Mouse (Mus musculus) left cerebral cortex, adult 8-10 months (tissue): ENCODE measurements around the gene Cflar. TPM values are rescaled to one million over a fixed set of nuclear protein-coding genes. Genes with fewer than 3 reads are reported as not detected.
A peak's percentile ranks its signal among the peaks of the same experiment; 100 is the strongest.
"Not testable (repeated sequence)": the region's sequence is repeated elsewhere in the genome, so short reads cannot be mapped to it uniquely, and the experiment has no call there.

Experiments
- DNase-seq, 2 experiments: peaks; one replicate each; pipeline ENCODE4 v3.0.0; 2022; ENCODE audit warnings: low spot score in 2 of 2
- total RNA-seq, 4 experiments: library from RNA; stranded (reverse); gene quantifications; 2 replicates each; pipeline ENCODE4 v1.2.4; 2022

Cflar gene
- total RNA-seq, 4 experiments from 2014 or later = 22.7 to 37.5 (median 25.6) TPM

GRCm38 (mm10) chr1:58727747-58728589, 16.7 kb downstream of the Cflar start:
- no peak for DNase-seq

DNA sequence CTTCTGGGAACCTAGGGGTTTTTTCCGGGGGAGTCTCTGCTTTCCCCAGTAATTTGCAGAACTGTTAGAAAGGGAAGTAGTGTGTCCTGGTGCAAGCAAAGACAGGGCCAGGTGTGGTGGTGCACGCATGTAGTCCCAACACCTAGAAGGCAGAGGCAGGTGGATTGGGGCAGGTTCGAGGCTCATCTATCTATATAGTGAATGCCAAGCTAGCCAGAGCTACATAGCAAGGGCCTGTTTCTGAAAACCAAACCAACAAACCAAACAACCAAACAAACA, 17.2 kb downstream of the Cflar start:
- DNase-seq = no peak

DNA sequence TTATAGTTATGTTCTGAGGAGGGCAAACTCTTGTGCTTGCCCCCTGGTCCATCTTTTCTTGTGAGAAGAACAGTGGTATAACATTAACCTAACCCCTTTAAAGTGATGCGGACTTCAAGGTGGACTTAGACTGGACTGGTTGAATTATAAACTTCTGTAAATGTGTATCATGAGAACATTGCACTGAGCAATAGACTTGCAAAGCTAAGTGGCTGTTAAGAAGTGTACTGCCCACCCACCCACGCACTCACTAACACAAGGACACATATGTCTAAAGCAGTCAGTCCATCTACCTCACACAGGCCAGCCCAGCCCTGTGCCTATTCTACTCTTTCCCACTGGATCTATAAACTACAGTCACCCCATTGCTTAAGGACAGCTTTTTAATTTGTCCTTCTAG, 22.3 kb downstream of the Cflar start:
- DNase-seq = no peak

GRCm38 (mm10) chr1:58734043-58734920, 23.0 kb downstream of the Cflar start:
- no peak for DNase-seq

DNA sequence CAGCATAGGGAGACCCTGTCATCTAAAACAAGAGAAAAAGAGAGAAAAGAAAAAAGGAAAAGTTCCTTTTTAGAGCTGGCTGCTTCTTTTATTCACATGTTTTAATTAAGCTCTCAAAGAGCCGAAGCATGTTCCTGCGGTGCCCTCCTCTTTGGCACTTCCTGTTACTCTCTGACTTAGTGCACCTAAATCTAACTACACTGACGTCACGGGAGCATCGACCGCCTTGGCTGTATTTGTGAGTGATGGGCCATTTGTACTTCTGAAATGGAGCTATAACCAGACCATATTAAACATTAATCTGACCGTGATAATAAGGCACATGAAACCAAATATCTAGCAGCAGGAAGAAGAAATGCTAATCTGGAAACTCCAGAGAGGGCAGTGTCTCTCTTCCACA, 24.7 kb downstream of the Cflar start:
- DNase-seq = no peak

GRCm38 (mm10) chr1:58736968-58737367, 25.7 kb downstream of the Cflar start:
- DNase-seq = peak in 1 of 2 experiments; percentile 74

DNA sequence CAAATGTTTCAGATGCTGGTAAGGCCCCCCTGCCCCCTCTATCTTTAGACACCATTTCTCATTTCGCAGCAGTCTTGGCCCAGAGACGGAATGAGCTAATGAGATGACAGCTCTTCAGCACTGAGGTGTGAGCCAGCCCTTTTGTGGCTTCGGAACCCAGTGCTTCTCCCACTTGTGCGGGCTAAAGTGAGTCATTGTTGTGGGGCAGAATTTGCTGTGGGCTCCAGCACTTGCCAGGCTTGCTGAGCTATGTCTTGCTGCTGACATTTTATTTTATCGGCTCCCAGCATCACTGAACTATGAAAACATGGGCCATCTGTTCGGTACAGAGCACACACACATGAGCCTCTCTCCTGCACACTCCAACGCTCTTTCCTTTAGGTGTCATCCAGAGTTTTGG, 28.2 kb downstream of the Cflar start:
- DNase-seq = peak in 1 of 2 experiments; percentile 94

GRCm38 (mm10) chr1:58742571-58743021, 31.3 kb downstream of the Cflar start:
- no peak for DNase-seq

DNA sequence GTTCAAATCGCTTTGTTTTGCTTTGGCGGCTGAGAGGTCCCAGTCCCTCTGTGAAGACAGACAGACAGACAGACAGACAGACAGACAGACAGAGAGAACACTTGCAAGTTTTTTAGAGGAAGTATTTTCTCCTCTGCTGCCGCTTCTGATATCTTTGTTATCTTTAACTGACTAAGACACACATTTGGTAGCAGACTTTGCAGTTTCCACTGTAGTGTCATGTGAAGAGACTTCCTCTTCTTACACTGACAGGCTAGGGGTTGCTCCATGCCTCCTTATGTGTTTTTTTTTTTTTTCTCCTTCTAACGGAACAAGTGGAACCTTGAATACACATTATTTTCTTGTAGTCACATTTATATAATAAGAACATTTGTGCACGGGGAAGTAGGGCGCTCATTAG, 31.9 kb downstream of the Cflar start:
- no peak for DNase-seq

- no peak for DNase-seq
These were observed 33.3 kb downstream of the Cflar start for GRCm38 (mm10) chr1:58744645-58745044.

- DNase-seq = no peak
These were observed 35.6 kb downstream of the Cflar start for GRCm38 (mm10) chr1:58746880-58747279.

- no peak for DNase-seq
These were observed 48.1 kb downstream of the Cflar start for GRCm38 (mm10) chr1:58759451-58759850.

GRCm38 (mm10) chr1:58760581-58760980, 49.3 kb downstream of the Cflar start:
- no peak for DNase-seq

DNA sequence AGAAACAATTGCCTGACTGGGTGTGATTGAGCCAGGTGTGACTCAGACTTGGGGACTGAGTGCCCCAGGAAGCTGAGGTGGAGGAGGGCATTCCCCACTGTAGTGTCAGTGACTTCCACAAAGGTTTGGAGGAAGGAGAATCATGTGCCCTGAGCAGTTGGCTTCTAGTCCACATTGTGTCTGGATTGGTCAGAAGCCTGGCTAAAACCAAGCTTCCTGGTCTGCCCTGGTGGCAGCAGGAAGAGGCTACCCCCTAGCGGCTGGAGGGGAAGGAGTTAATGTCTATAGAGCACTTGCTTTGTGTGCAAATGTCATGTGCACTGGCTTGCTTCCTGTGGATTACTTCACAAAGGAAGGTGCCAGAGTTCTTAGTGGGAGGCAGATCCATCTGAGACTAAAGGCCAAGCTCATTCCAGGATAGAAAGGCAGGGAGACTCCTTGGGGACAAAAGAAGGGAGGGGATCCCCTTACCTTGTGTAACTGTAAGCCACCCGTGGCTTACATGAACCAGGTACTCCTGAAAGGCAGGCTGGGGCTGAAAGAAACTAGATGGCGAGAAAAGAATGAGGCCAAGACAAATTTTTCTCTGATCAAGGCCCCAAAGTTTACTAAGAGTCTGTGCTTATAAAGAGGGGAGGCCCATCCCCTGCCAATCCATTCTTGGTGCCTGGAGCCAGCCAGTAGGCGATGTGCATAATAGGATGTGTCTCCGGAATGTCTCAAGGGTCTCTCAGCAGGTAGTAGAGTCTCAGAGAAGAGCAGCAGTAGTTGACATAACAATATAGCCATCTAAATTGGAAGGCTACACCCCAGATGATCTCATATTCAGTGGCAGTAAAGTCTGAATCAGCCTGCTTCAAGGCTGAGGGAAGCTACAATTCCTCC, 50.3 kb downstream of the Cflar start:
- DNase-seq = not testable (repeated sequence)

DNA sequence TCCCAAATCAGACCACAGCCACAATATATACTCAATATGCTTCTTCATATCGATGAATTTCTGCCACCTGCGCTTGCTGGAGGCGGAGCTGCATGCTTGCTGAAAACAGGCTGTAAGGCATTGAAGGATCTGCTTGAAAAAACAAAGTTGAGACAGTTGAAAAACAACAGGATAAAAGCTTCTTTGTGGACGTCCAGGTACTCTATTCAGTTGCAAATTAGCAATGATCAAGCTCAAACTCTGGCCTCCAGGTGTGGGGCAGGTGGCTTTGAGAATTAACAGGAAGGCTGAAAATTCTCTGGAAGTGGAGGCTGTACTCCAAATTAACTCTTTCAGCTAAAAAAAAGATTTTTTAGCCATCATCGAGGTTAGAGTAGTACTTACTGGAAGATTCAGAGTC, 51.3 kb downstream of the Cflar start:
- no peak for DNase-seq

DNA sequence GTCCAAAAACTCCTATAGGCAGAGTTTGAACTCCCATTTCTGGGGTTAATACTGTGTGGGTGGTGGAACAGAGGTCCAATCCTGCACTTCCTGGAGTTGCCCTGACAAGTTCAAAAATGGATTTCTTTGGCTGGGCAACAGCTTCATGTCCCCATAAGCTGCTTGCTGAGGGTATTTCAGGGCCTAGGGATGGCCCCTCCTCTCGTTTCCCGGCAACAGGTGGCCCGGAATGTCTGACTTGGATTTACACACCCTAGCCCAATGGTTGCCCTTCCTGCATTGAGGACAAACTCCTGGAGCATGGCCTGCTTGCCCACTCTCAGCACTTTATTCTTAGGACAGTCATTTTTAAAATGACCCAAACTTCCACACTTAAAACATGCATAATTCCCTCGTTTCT, 55.1 kb downstream of the Cflar start:
- not testable (repeated sequence) for DNase-seq

DNA sequence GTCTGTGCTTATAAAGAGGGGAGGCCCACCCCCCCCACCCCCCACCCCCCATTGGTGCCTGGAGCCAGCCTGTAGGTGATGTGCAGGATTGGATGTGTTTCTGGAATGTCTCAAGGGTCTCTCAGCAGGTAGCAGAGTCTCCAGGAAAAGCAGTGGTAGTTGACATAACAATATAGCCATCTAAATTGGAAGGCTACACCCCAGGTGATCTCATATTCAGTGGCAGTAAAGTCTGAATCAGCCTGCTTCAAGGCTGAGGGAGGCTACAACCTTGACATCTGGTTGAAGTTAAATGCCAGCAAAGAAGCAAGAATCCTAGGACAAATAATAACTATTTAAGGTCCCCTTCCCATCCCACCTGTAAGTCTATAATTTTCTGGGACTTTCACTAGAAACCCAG, 57.8 kb downstream of the Cflar start:
- no peak for DNase-seq

GRCm38 (mm10) chr1:58769701-58770100, 58.4 kb downstream of the Cflar start:
- no peak for DNase-seq

- no peak for DNase-seq
These were observed 58.9 kb downstream of the Cflar start for GRCm38 (mm10) chr1:58770111-58770720.

GRCm38 (mm10) chr1:58772084-58772483, 60.8 kb downstream of the Cflar start:
- no peak for DNase-seq

DNA sequence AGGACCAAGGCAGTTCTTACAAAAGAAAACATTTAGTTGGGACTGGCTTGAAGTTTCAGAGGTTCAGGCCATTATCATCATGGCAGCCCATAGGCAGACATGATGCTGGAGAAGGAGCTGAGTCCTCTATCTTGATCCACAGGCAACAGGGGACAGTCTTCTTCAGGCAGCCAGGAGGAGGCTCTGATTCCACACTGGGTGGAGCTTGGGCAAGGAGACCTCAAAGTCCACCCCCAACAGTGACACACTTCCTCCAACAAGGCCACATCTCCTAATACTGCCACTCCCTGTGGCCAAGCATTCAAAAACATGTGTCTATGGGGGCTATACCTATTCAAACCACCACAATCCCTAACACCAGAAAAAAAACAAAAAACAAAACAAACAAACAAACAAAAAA, 62.0 kb downstream of the Cflar start:
- DNase-seq = no peak
